In genomic region chr1:187609853-187610230, GRCm38 (mm10) we compare ENCODE assay signal across 8 mouse cellular contexts. TPM values are rescaled to one million over a fixed set of nuclear protein-coding genes. Genes with fewer than 3 reads are reported as not detected.
DNase-seq lines count a peak whose midpoint lies in the region; ATAC-seq and TF ChIP-seq lines count a peak whose summit lies in the region.

No protein-coding gene starts in this region.

- no peak for ATAC-seq in lung, embryonic 14.5 days (ENCODE audit: insufficient read depth)
- no peak for ATAC-seq in forebrain, embryonic 14.5 days
- peak; percentile 24; the same call in 1 of the 2 replicates for ATAC-seq in intestine, embryonic 15.5 days
- ATAC-seq in liver, embryonic 16.5 days (ENCODE audit: low read depth) = no peak

- H3K9ac ChIP-seq in lung, embryonic 14.5 days = no peak overlapping the region
- H3K9ac ChIP-seq in forebrain, embryonic 14.5 days (ENCODE audit: low read length) = peak overlapping the region; percentile 49; the same call in 1 of the 2 replicates
- H3K9ac ChIP-seq in intestine, embryonic 15.5 days = no peak overlapping the region
- no peak overlapping the region for H3K9ac ChIP-seq in liver, embryonic 16.5 days (ENCODE audit: low read depth, low read length)

- peaks cover 67% of the 10 kb centered on the region for H3K27me3 ChIP-seq in lung, embryonic 14.5 days (ENCODE audit: insufficient read depth, low read length)
- peaks cover 67% of the 10 kb centered on the region for H3K27me3 ChIP-seq in forebrain, embryonic 14.5 days (replicated peaks; ENCODE audit: control insufficient read depth, insufficient read depth, low read length)
- peaks cover 48% of the 10 kb centered on the region for H3K27me3 ChIP-seq in intestine, embryonic 15.5 days (replicated peaks)
- peaks cover 66% of the 10 kb centered on the region for H3K27me3 ChIP-seq in liver, embryonic 16.5 days (ENCODE audit: control insufficient read depth, insufficient read depth, low read depth, low read length)

- no peak overlapping the region for H3K27ac ChIP-seq in lung, embryonic 14.5 days (ENCODE audit: low read depth)
- no peak overlapping the region for H3K27ac ChIP-seq in forebrain, embryonic 14.5 days (ENCODE audit: low read depth, low read length)
- H3K27ac ChIP-seq in intestine, embryonic 15.5 days = no peak overlapping the region
- H3K27ac ChIP-seq in liver, embryonic 16.5 days (ENCODE audit: low read length) = no peak overlapping the region

- H3K4me1 ChIP-seq in lung, embryonic 14.5 days (ENCODE audit: insufficient read depth) = no peaks in the 10 kb centered on the region
- H3K4me1 ChIP-seq in forebrain, embryonic 14.5 days (ENCODE audit: control insufficient read depth, insufficient read depth, low read length) = peaks cover 18% of the 10 kb centered on the region
- peaks cover 36% of the 10 kb centered on the region for H3K4me1 ChIP-seq in intestine, embryonic 15.5 days (replicated peaks)
- H3K4me1 ChIP-seq in liver, embryonic 16.5 days (ENCODE audit: control insufficient read depth, low read depth, low read length) = no peaks in the 10 kb centered on the region; the same call in 1 of the 2 replicates

- no peaks in the 10 kb centered on the region for H3K9me3 ChIP-seq in lung, embryonic 14.5 days (ENCODE audit: low read depth, low read length)
- H3K9me3 ChIP-seq in forebrain, embryonic 14.5 days (replicated peaks; ENCODE audit: control insufficient read depth, low read length) = no peaks in the 10 kb centered on the region
- H3K9me3 ChIP-seq in intestine, embryonic 15.5 days = no peaks in the 10 kb centered on the region
- no peaks in the 10 kb centered on the region for H3K9me3 ChIP-seq in liver, embryonic 16.5 days (replicated peaks; ENCODE audit: control insufficient read depth, low read length)

- intact Hi-C loops in left cerebral cortex, postnatal 25 days (cut with DNase I) = loop anchor here (5.0 kb wide), 1 partner anchor 42 kb away; no protein-coding TSS in a partner anchor

- H3K4me3 ChIP-seq in lung, embryonic 14.5 days (ENCODE audit: low read depth, low read length) = peak overlapping the region; percentile 49
- peak overlapping the region; percentile 34 for H3K4me3 ChIP-seq in forebrain, embryonic 14.5 days (ENCODE audit: low read depth, low read length)
- peak overlapping the region; percentile 47 for H3K4me3 ChIP-seq in intestine, embryonic 15.5 days (replicated peaks)
- peak overlapping the region; percentile 48 for H3K4me3 ChIP-seq in liver, embryonic 16.5 days (ENCODE audit: low read depth, low read length)

- H3K4me2 ChIP-seq in lung, embryonic 14.5 days = peak overlapping the region; percentile 94
- H3K4me2 ChIP-seq in forebrain, embryonic 14.5 days (ENCODE audit: low read length) = peak overlapping the region; percentile 71
- H3K4me2 ChIP-seq in intestine, embryonic 15.5 days (replicated peaks) = peak overlapping the region; percentile 98
- peak overlapping the region; percentile 55 for H3K4me2 ChIP-seq in liver, embryonic 16.5 days (ENCODE audit: low read depth, low read length)

- WGBS in lung, embryonic 14.5 days = 1% methylated on average over 16 of the region's 16 CpGs
- 3% methylated on average over 16 of the region's 16 CpGs for WGBS in forebrain, embryonic 14.5 days
- 3% methylated on average over 16 of the region's 16 CpGs for WGBS in intestine, embryonic 15.5 days
- WGBS in liver, embryonic 16.5 days (ENCODE audit: insufficient replicate concordance) = 2% methylated on average over 16 of the region's 16 CpGs

- DNase-seq in lung, embryonic 14.5 days = peak; percentile 36
- no peak for DNase-seq in lung, postnatal 4 days
- DNase-seq in forebrain, embryonic 14.5 days (ENCODE audit: low spot score) = peak; percentile 18
- no peak for DNase-seq in left cerebral cortex, postnatal 25 days (ENCODE audit: low spot score in 2 of 2)
- no peak for DNase-seq in ovary, postnatal 14 days (ENCODE audit: low spot score)
- DNase-seq in gastrocnemius, adult 8-10 months (ENCODE audit: low spot score in 2 of 2) = no peak

- H3K36me3 ChIP-seq in lung, embryonic 14.5 days (ENCODE audit: insufficient read depth) = no peaks in the 10 kb centered on the region
- H3K36me3 ChIP-seq in forebrain, embryonic 14.5 days (ENCODE audit: control insufficient read depth, insufficient read depth, low read length) = no peaks in the 10 kb centered on the region
- no peaks in the 10 kb centered on the region for H3K36me3 ChIP-seq in intestine, embryonic 15.5 days
- no peaks in the 10 kb centered on the region for H3K36me3 ChIP-seq in liver, embryonic 16.5 days (ENCODE audit: control insufficient read depth, insufficient read depth)

- TF ChIP-seq CTCF in lung, embryonic 14.5 days (IDR thresholded peaks at IDR 0.05; ENCODE audit: low read depth) = no peak

RNA-seq across cellular contexts. Expression of gene Esrrg, which starts 1.3 kb away (rescaled TPM):
- polyA plus RNA-seq in lung, embryonic 14.5 days (2014; fragmentation: Nextera tagmentation; extraction: Ambion mirVana) = 0.85 and 1.8 TPM in 2 replicates
- 9.8 and 10.0 TPM in 2 replicates for polyA plus RNA-seq in forebrain, embryonic 14.5 days (2014; fragmentation: Nextera tagmentation; extraction: Ambion mirVana)
- 4.8 and 5.3 TPM in 2 replicates for polyA plus RNA-seq in intestine, embryonic 15.5 days (2015; fragmentation: Nextera tagmentation; extraction: Ambion mirVana)
- polyA plus RNA-seq in liver, embryonic 16.5 days (2015; fragmentation: Nextera tagmentation; extraction: Ambion mirVana) = 0.13 and 0.19 TPM in 2 replicates
- total RNA-seq in left cerebral cortex, postnatal 25 days (2021) = 10 to 100 TPM; 24.8 to 27.3 TPM
- total RNA-seq in gastrocnemius, adult 8-10 months (2022) = 10 to 100 TPM; 15.2 to 29.3 (median 24.2) TPM

Comparison
In these comparisons a context has a peak if more than half of its experiments do, and no peak if none do; other contexts are left out.
1. DNase-seq: peak in lung, embryonic 14.5 days (single experiment) and forebrain, embryonic 14.5 days (single experiment); none in lung, postnatal 4 days (0 of 2), left cerebral cortex, postnatal 25 days (0 of 2), ovary, postnatal 14 days (single experiment) and gastrocnemius, adult 8-10 months (0 of 2).
2. Peak in every context shown above with its lines, with median percentiles within 50 percentile points of each other: H3K4me2 ChIP-seq and H3K4me3 ChIP-seq.